In genomic region chr10:24486224-24486623, GRCm38 (mm10) we compare ENCODE assay signal across 18 mouse cellular contexts.
A peak's percentile ranks its signal among the peaks of the same experiment; 100 is the strongest.
DNase-seq lines count a peak whose midpoint lies in the region; TF ChIP-seq lines count a peak whose summit lies in the region.
"Had no signal": no experiment of that assay in that cellular context is flagged by ENCODE, and none has a peak within 500 bp of the region (broad histone marks: within the 10 kb centered on the region; RNA-seq: fewer than 3 reads in every experiment).

No protein-coding gene starts in this region.

- H3K36me3 ChIP-seq in C2C12 (ENCODE audit: control insufficient read depth, insufficient read depth), result no peaks in the 10 kb centered on the region
- H3K36me3 ChIP-seq: embryonic facial prominence, embryonic 12.5 days; heart, embryonic 12.5 days; limb, embryonic 15.5 days had no signal

- H3K79me3 ChIP-seq in C2C12 (ENCODE audit: low read depth), result no peaks in the 10 kb centered on the region

- H3ac ChIP-seq in C2C12 (ENCODE audit: control insufficient read depth, insufficient read length, low read depth), result no peak overlapping the region

- DNase-seq in heart, adult 11 months, result peak; percentile 87
- no peak for DNase-seq in heart, postnatal 4 days
- DNase-seq in adipocyte (ENCODE audit: low spot score), result peak; percentile 30
- DNase-seq in lung, postnatal 36 days, result peak; percentile 73
- DNase-seq in spleen, postnatal 36 days (ENCODE audit: low spot score in 2 of 2), result no peak
- DNase-seq in right cerebral cortex, adult 2 months (ENCODE audit: low spot score in 2 of 2), result no peak
- DNase-seq: adrenal gland, postnatal 36 days; cerebellum, adult 11-12 months; cerebellum, postnatal 14 days; kidney, adult 11 months; left cerebral cortex, postnatal 4 days; right cerebral cortex, adult 18-20 months had no signal

- H3K4me3 ChIP-seq in C2C12 (ENCODE audit: insufficient read depth, poor library complexity, severe bottlenecking), result no peak overlapping the region
- H3K4me3 ChIP-seq: embryonic facial prominence, embryonic 12.5 days; erythroblast, embryonic 14.5 days; forebrain, embryonic 13.5 days; heart, embryonic 12.5 days; limb, embryonic 15.5 days had no signal

- TF ChIP-seq CTCF in C2C12 (IDR thresholded peaks at IDR 0.05; ENCODE audit: control insufficient read depth, insufficient read depth, insufficient read length), result no peak

- H3K27me3 ChIP-seq in C2C12 (ENCODE audit: control insufficient read depth, insufficient read depth, insufficient read length), result no peaks in the 10 kb centered on the region
- H3K27me3 ChIP-seq: embryonic facial prominence, embryonic 12.5 days; forebrain, embryonic 13.5 days; heart, embryonic 12.5 days; limb, embryonic 15.5 days had no signal

- no peaks in the 10 kb centered on the region for H3K79me2 ChIP-seq in C2C12 (ENCODE audit: control insufficient read depth, insufficient read depth)

TF ChIP-seq in C2C12, 6 proteins besides CTCF, POLR2A, EP300 and RAD21:
- TF ChIP-seq FOSL1 (IDR thresholded peaks at IDR 0.05; ENCODE audit: insufficient read depth, low read length, poor library complexity, severe bottlenecking) (no peak), MYOD1 (IDR thresholded peaks at IDR 0.05; ENCODE audit: control insufficient read depth, insufficient read length, low read depth) (no peak), USF1 (IDR thresholded peaks at IDR 0.05; ENCODE audit: low read depth) (no peak), CEBPB (IDR thresholded peaks at IDR 0.05; ENCODE audit: low read depth) (peak; percentile 61), MYOG (IDR thresholded peaks at IDR 0.05; ENCODE audit: control insufficient read depth, extremely low read depth, insufficient read length) (no peak), MAX (IDR thresholded peaks at IDR 0.05) (no peak)

Comparison
In these comparisons a context has a peak if more than half of its experiments do, and no peak if none do; other contexts are left out.
1. DNase-seq: peak in heart, adult 11 months (single experiment), adipocyte (single experiment) and lung, postnatal 36 days (single experiment); none in heart, postnatal 4 days (single experiment), spleen, postnatal 36 days (0 of 2) and right cerebral cortex, adult 2 months (0 of 2).